Mouse (Mus musculus) G1E (cell line): ENCODE measurements around the gene Ppm1h.

Experiments
- CTCF ChIP-seq: IDR thresholded peaks from 2 replicates; pipeline ENCODE4 v1.5.1; 2012; ENCODE audit warnings: low read depth, low read length, inconsistent platforms, mixed read lengths
- GATA1 ChIP-seq: IDR thresholded peaks from 2 replicates; pipeline ENCODE4 v1.6.1; 2012; ENCODE audit warnings: borderline replicate concordance, low read length, inconsistent platforms, mixed read lengths
- POLR2AphosphoS5 ChIP-seq: IDR thresholded peaks from 2 replicates; pipeline ENCODE4 v1.6.1; 2012; ENCODE audit warnings: low read depth, low read length, inconsistent platforms; ENCODE audit not compliant: insufficient replicate concordance
- TAL1 ChIP-seq: conservative IDR thresholded peaks from 2 replicates; pipeline ENCODE4 v1.6.1; 2012; ENCODE audit warnings: low read depth, low read length, inconsistent platforms, mixed read lengths

GRCm38 (mm10) chr10:122734521-122734920 lies 56.0 kb downstream of the Ppm1h start:
- no peak for TF ChIP-seq CTCF
- no peak for TF ChIP-seq GATA1
- no peak for TF ChIP-seq TAL1
- TF ChIP-seq POLR2AphosphoS5: no peak
